In the genomic region with DNA sequence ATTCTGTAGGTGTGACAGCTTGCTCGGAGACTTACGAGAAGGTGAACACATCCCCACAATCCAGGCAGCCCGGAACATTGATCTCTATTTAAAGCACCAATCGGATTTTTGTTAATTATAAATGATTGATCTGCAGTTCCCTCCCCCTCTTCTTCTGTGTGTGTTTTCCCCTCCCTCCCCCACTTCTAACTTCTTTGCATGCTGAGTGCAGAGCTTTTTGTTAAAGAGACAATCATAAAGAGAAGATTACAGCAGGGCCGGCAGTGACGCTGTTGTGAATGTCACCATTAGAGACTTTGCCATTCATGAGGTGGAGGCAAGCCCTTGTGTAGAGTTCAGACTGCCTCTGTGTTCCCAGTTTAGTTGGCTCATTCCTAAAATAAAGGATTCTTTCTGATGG, we compare ENCODE assay signal across 10 mouse cellular contexts.
DNase-seq lines count a peak whose midpoint lies in the region; ATAC-seq and TF ChIP-seq lines count a peak whose summit lies in the region.
"Had no signal": no experiment of that assay in that cellular context is flagged by ENCODE, and none has a peak within 500 bp of the region (broad histone marks: within the 10 kb centered on the region; RNA-seq: fewer than 3 reads in every experiment).

No protein-coding gene starts in this region.

- peak overlapping the region; percentile 47 for H3K4me2 ChIP-seq in heart, embryonic 16.5 days (ENCODE audit: low read depth, low read length)
- peak overlapping the region; percentile 43 for H3K4me2 ChIP-seq in forebrain, embryonic 12.5 days
- peak overlapping the region; percentile 33 for H3K4me2 ChIP-seq in intestine, embryonic 14.5 days (ENCODE audit: low read length)
- H3K4me2 ChIP-seq in midbrain, embryonic 15.5 days = peak overlapping the region; percentile 40

- TF ChIP-seq POLR2A in cerebellum, adult 2 months (IDR thresholded peaks at IDR 0.05; ENCODE audit: borderline replicate concordance, insufficient read depth, low read length) = no peak

- no peaks in the 10 kb centered on the region for H3K27me3 ChIP-seq in heart, embryonic 16.5 days (ENCODE audit: control insufficient read depth, insufficient read depth, low read length)
- H3K27me3 ChIP-seq in forebrain, embryonic 12.5 days = 0 out of 2 replicates have a peak, but pooled peaks cover 2% of the 10 kb centered on the region
- H3K27me3 ChIP-seq in intestine, embryonic 14.5 days (replicated peaks; ENCODE audit: control insufficient read depth, insufficient read depth, low read length) = no peaks in the 10 kb centered on the region
- no peaks in the 10 kb centered on the region for H3K27me3 ChIP-seq in midbrain, embryonic 15.5 days (replicated peaks)
- H3K27me3 ChIP-seq in cerebellum, adult 2 months (ENCODE audit: control insufficient read depth, insufficient read depth, low read length) = no peaks in the 10 kb centered on the region; the same call in 1 of the 2 replicates

- no peak for ATAC-seq in heart, embryonic 16.5 days (replicated peaks; ENCODE audit: extremely low read depth, insufficient read depth, low FRiP score)
- ATAC-seq in forebrain, embryonic 12.5 days (ENCODE audit: low FRiP score) = no peak
- ATAC-seq in intestine, embryonic 14.5 days (replicated peaks; ENCODE audit: low FRiP score, low TSS enrichment, low read depth) = no peak; the same call in 1 of the 2 replicates
- ATAC-seq in midbrain, embryonic 15.5 days (replicated peaks) = no peak
- ATAC-seq: CD4-positive, CD25-positive, alpha-beta regulatory T cell, adult 4 months had no signal

- no peak overlapping the region for H3K9ac ChIP-seq in heart, embryonic 16.5 days (ENCODE audit: low read length)
- peak overlapping the region; percentile 18; the same call in 1 of the 2 replicates for H3K9ac ChIP-seq in forebrain, embryonic 12.5 days
- H3K9ac ChIP-seq in intestine, embryonic 14.5 days (ENCODE audit: low read length) = no peak overlapping the region
- H3K9ac ChIP-seq in midbrain, embryonic 15.5 days = no peak overlapping the region

- no peak for DNase-seq in heart, postnatal 36 days
- DNase-seq in intestine, embryonic 14.5 days (ENCODE audit: low spot score) = no peak
- no peak for DNase-seq in right cerebral cortex, postnatal 25 days
- DNase-seq in lung, postnatal 36 days = no peak
- no peak for DNase-seq in cerebellum, adult 2 months
- DNase-seq: kidney, adult 9 months had no signal

- H3K9me3 ChIP-seq in heart, embryonic 16.5 days (replicated peaks; ENCODE audit: control insufficient read depth, low read length) = no peaks in the 10 kb centered on the region
- no peaks in the 10 kb centered on the region for H3K9me3 ChIP-seq in forebrain, embryonic 12.5 days
- H3K9me3 ChIP-seq in intestine, embryonic 14.5 days (ENCODE audit: control insufficient read depth, low read length) = no peaks in the 10 kb centered on the region
- no peaks in the 10 kb centered on the region for H3K9me3 ChIP-seq in midbrain, embryonic 15.5 days

- TF ChIP-seq CTCF in cerebellum, adult 2 months (IDR thresholded peaks at IDR 0.05; ENCODE audit: borderline replicate concordance, insufficient read depth, low read depth, low read length) = no peak

- H3K4me1 ChIP-seq in heart, embryonic 16.5 days (ENCODE audit: control insufficient read depth, insufficient read depth, low read length) = no peaks in the 10 kb centered on the region
- peaks cover 14% of the 10 kb centered on the region for H3K4me1 ChIP-seq in forebrain, embryonic 12.5 days
- H3K4me1 ChIP-seq in intestine, embryonic 14.5 days (replicated peaks; ENCODE audit: control insufficient read depth, insufficient read depth, low read length) = peaks cover 7% of the 10 kb centered on the region
- H3K4me1 ChIP-seq in midbrain, embryonic 15.5 days = peaks cover 13% of the 10 kb centered on the region
- no peaks in the 10 kb centered on the region for H3K4me1 ChIP-seq in cerebellum, adult 2 months (ENCODE audit: control insufficient read depth, insufficient read depth, low read length)

- no peak overlapping the region for H3K27ac ChIP-seq in heart, embryonic 16.5 days (ENCODE audit: low read length)
- H3K27ac ChIP-seq in forebrain, embryonic 12.5 days = peak overlapping the region; percentile 27
- H3K27ac ChIP-seq in intestine, embryonic 14.5 days (ENCODE audit: low read depth) = no peak overlapping the region
- peak overlapping the region; percentile 13; the same call in 1 of the 2 replicates for H3K27ac ChIP-seq in midbrain, embryonic 15.5 days
- no peak overlapping the region for H3K27ac ChIP-seq in cerebellum, adult 2 months (ENCODE audit: insufficient read depth, low read length)

- intact Hi-C loops in heart, postnatal 36 days (cut with DNase I) = no loop called here

- 32% methylated on average over 6 of the region's 6 CpGs for WGBS in heart, embryonic 16.5 days
- 5% methylated on average over 6 of the region's 6 CpGs for WGBS in forebrain, embryonic 12.5 days
- WGBS in intestine, embryonic 14.5 days = 25% methylated on average over 6 of the region's 6 CpGs
- WGBS in midbrain, embryonic 15.5 days = 12% methylated on average over 6 of the region's 6 CpGs
- WGBS in cerebellum, adult 2 months = 48% methylated on average over 6 of the region's 6 CpGs

- H3K36me3 ChIP-seq in heart, embryonic 16.5 days (ENCODE audit: control insufficient read depth, insufficient read depth) = no peaks in the 10 kb centered on the region
- no peaks in the 10 kb centered on the region for H3K36me3 ChIP-seq in forebrain, embryonic 12.5 days (replicated peaks)
- no peaks in the 10 kb centered on the region for H3K36me3 ChIP-seq in intestine, embryonic 14.5 days (ENCODE audit: control insufficient read depth, insufficient read depth, low read length)
- no peaks in the 10 kb centered on the region for H3K36me3 ChIP-seq in midbrain, embryonic 15.5 days (replicated peaks)

- peak overlapping the region; percentile 23; the same call in 1 of the 2 replicates for H3K4me3 ChIP-seq in heart, embryonic 16.5 days (ENCODE audit: low read length)
- H3K4me3 ChIP-seq in forebrain, embryonic 12.5 days (replicated peaks) = no peak overlapping the region
- H3K4me3 ChIP-seq in intestine, embryonic 14.5 days (ENCODE audit: low read depth, low read length) = no peak overlapping the region
- no peak overlapping the region for H3K4me3 ChIP-seq in midbrain, embryonic 15.5 days
- H3K4me3 ChIP-seq in cerebellum, adult 2 months (replicated peaks; ENCODE audit: insufficient read depth, low read depth, low read length) = no peak overlapping the region

Comparison
In these comparisons a context has a peak if more than half of its experiments do, and no peak if none do; other contexts are left out.
1. H3K27ac ChIP-seq: peak in forebrain, embryonic 12.5 days (single experiment) and midbrain, embryonic 15.5 days (single experiment); none in heart, embryonic 16.5 days (single experiment), intestine, embryonic 14.5 days (single experiment) and cerebellum, adult 2 months (single experiment).
2. Peak in every context shown above with its lines, with median percentiles within 50 percentile points of each other: H3K4me2 ChIP-seq.